Mouse (Mus musculus): ENCODE data around the gene Gm5965. TPM values are rescaled to one million over a fixed set of nuclear protein-coding genes. Genes with fewer than 3 reads are reported as not detected.

Gene Gm5965
- polyA plus RNA-seq, 1 experiment = not detected

DNA sequence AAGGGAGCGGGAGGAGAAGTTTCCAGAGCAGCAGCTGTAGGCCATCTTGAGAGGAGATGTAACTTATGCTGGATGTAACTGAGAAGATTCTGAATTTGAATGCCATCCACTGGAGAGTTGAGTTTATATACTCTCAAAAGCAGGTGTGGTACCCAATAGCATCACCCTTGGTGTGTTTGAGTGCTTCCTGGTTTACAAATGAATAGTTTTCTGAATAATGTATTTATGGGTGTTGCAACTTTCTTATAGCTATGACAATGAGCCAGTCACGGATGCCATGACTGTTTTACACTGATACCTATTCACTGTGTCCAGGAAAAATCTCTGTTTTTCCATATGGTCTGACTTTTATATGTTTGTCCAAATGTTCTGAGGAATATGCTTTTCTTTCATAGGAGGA lies 3.6 kb upstream of the Gm5965 start, which contains the start of gene 2310057N15Rik:
Gene 2310057N15Rik (minus strand): TSS at position 101 of the 400 bp plus-strand sequence.
- no peak for TF ChIP-seq CTCF (IDR thresholded peaks at IDR 0.05; ENCODE audit: extremely low read depth, insufficient read length, insufficient replicate concordance, low read depth, low read length)
- TF ChIP-seq POLR2A (IDR thresholded peaks at IDR 0.05; ENCODE audit: low read depth, low read length) = no peak
- 82% methylated on average over 2 of the region's 2 CpGs for WGBS

DNA sequence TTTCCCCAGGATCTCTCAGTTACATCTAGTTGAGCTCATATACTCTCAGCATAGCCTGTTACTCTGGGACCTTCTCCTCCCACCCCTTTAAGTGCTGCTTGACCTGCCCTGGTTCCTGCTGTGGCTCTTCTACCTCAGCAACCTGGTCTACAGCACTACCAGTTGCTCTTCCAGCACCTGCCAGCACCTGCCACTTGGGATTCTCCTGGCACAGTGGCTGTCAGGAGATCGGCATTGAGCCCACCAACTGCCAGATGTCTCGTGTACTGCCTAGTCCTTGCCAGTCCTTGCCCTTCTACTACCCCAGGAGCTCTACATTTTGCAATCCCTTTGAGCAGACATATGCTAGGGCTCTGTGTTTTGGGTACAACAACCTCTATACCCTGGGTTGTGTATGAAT lies 9.1 kb downstream of the Gm5965 start:
- WGBS = 71% methylated on average over 2 of the region's 2 CpGs
- Histone ChIP-seq H3K4me1 (ENCODE audit: control insufficient read depth, insufficient read depth, insufficient read length, low read length) (no peaks in the 10 kb centered on the region), H3K4me3 (ENCODE audit: low read depth, low read length) (no peak overlapping the region), H3K27me3 (ENCODE audit: control insufficient read depth, insufficient read depth, low read length) (no peaks in the 10 kb centered on the region), H3K27ac (ENCODE audit: insufficient read depth, low read depth, low read length) (no peak overlapping the region), H3K36me3 (ENCODE audit: control insufficient read depth, insufficient read depth, low read length) (no peaks in the 10 kb centered on the region)
- TF ChIP-seq POLR2A (IDR thresholded peaks at IDR 0.05; ENCODE audit: low read depth, low read length) (no peak), CTCF (IDR thresholded peaks at IDR 0.05; ENCODE audit: extremely low read depth, insufficient read length, insufficient replicate concordance, low read depth, low read length) (no peak)

More for the DNA sequence above, 3.6 kb upstream of the Gm5965 start, which contains the start of gene 2310057N15Rik:
- H3K4me3 ChIP-seq (ENCODE audit: low read depth, low read length) = no peak within 1 kb of the TSS
- no peaks in the 10 kb centered on the region for H3K27me3 ChIP-seq (ENCODE audit: control insufficient read depth, insufficient read depth, low read length)
- H3K4me1 ChIP-seq (ENCODE audit: control insufficient read depth, insufficient read depth, insufficient read length, low read length) = no peaks in the 10 kb centered on the region
- no peaks in the 10 kb centered on the region for H3K36me3 ChIP-seq (ENCODE audit: control insufficient read depth, insufficient read depth, low read length)
- no peak within 1 kb of the TSS for H3K27ac ChIP-seq (ENCODE audit: insufficient read depth, low read depth, low read length)

- TF ChIP-seq POLR2A (IDR thresholded peaks at IDR 0.05; ENCODE audit: low read depth, low read length) (no peak), CTCF (IDR thresholded peaks at IDR 0.05; ENCODE audit: extremely low read depth, insufficient read length, insufficient replicate concordance, low read depth, low read length) (no peak)
Measured at GRCm38 (mm10) chr16:88811827-88812226, 34.1 kb downstream of the Gm5965 start, which contains the start of gene Gm20741. Gene Gm20741 (minus strand): TSS chr16:88812220.

DNA sequence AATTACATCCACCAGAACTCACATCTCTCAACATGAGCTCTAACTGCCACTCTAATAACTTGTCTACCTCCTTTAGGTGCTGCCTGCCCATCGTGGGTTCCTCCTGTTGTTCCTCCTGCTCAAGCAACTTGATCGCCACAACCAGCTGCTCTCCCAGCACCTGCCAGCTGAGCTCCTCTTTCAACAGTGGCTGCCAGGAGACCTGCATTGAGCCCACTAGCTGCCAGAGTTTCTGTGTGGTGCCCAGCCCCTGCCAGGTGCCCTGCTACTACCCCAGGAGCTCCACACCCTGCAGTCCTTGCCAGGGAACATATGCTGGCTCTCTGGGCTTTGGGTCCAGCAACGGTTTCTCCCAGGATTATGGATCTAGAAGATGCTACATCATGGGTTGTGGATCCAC lies 42.4 kb downstream of the Gm5965 start, which contains the start of gene Krtap15:
Gene Krtap15 (plus strand): TSS at position 150 of the 400 bp plus-strand sequence.
- Histone ChIP-seq H3K36me3 (ENCODE audit: control insufficient read depth, insufficient read depth, low read length) (no peaks in the 10 kb centered on the region), H3K4me3 (ENCODE audit: low read depth, low read length) (no peak within 1 kb of the TSS), H3K27me3 (ENCODE audit: control insufficient read depth, insufficient read depth, low read length) (no peaks in the 10 kb centered on the region), H3K4me1 (ENCODE audit: control insufficient read depth, insufficient read depth, insufficient read length, low read length) (no peaks in the 10 kb centered on the region), H3K27ac (ENCODE audit: insufficient read depth, low read depth, low read length) (no peak within 1 kb of the TSS)
- no peak for TF ChIP-seq POLR2A (IDR thresholded peaks at IDR 0.05; ENCODE audit: low read depth, low read length)
- no peak for TF ChIP-seq CTCF (IDR thresholded peaks at IDR 0.05; ENCODE audit: extremely low read depth, insufficient read length, insufficient replicate concordance, low read depth, low read length)
- 68% methylated on average over 3 of the region's 3 CpGs for WGBS

More at GRCm38 (mm10) chr16:88811827-88812226, 34.1 kb downstream of the Gm5965 start, which contains the start of gene Gm20741:
- Histone ChIP-seq H3K4me3 (ENCODE audit: low read depth, low read length) (no peak within 1 kb of the TSS), H3K27me3 (ENCODE audit: control insufficient read depth, insufficient read depth, low read length) (no peaks in the 10 kb centered on the region), H3K4me1 (ENCODE audit: control insufficient read depth, insufficient read depth, insufficient read length, low read length) (no peaks in the 10 kb centered on the region), H3K36me3 (ENCODE audit: control insufficient read depth, insufficient read depth, low read length) (no peaks in the 10 kb centered on the region), H3K27ac (ENCODE audit: insufficient read depth, low read depth, low read length) (no peak within 1 kb of the TSS)
- WGBS = 85% methylated on average over 2 of the region's 2 CpGs

GRCm38 (mm10) chr16:88823736-88824135 lies 46.0 kb downstream of the Gm5965 start:
- no peak for TF ChIP-seq POLR2A (IDR thresholded peaks at IDR 0.05; ENCODE audit: low read depth, low read length)
- TF ChIP-seq CTCF (IDR thresholded peaks at IDR 0.05; ENCODE audit: extremely low read depth, insufficient read length, insufficient replicate concordance, low read depth, low read length) = no peak
- no peak overlapping the region for H3K27ac ChIP-seq (ENCODE audit: insufficient read depth, low read depth, low read length)
- no peaks in the 10 kb centered on the region for H3K27me3 ChIP-seq (ENCODE audit: control insufficient read depth, insufficient read depth, low read length)
- H3K4me1 ChIP-seq (ENCODE audit: control insufficient read depth, insufficient read depth, insufficient read length, low read length) = no peaks in the 10 kb centered on the region
- H3K36me3 ChIP-seq (ENCODE audit: control insufficient read depth, insufficient read depth, low read length) = no peaks in the 10 kb centered on the region
- H3K4me3 ChIP-seq (ENCODE audit: low read depth, low read length) = no peak overlapping the region
- 77% methylated on average over 3 of the region's 3 CpGs for WGBS

- TF ChIP-seq CTCF (IDR thresholded peaks at IDR 0.05; ENCODE audit: extremely low read depth, insufficient read length, insufficient replicate concordance, low read depth, low read length) (no peak), POLR2A (IDR thresholded peaks at IDR 0.05; ENCODE audit: low read depth, low read length) (no peak)
- 89% methylated on average over 9 of the region's 9 CpGs for WGBS
- Histone ChIP-seq H3K27ac (ENCODE audit: insufficient read depth, low read depth, low read length) (no peak within 1 kb of the TSS), H3K4me1 (ENCODE audit: control insufficient read depth, insufficient read depth, insufficient read length, low read length) (no peaks in the 10 kb centered on the region), H3K36me3 (ENCODE audit: control insufficient read depth, insufficient read depth, low read length) (no peaks in the 10 kb centered on the region), H3K27me3 (ENCODE audit: control insufficient read depth, insufficient read depth, low read length) (no peaks in the 10 kb centered on the region), H3K4me3 (ENCODE audit: low read depth, low read length) (no peak within 1 kb of the TSS)
Measured at GRCm38 (mm10) chr16:88826095-88826652, 48.5 kb downstream of the Gm5965 start, which contains the start of gene Krtap14. Gene Krtap14 (minus strand): TSS chr16:88826145.

GRCm38 (mm10) chr16:88826978-88827377 lies 49.3 kb downstream of the Gm5965 start:
- H3K4me1 ChIP-seq (ENCODE audit: control insufficient read depth, insufficient read depth, insufficient read length, low read length) = no peaks in the 10 kb centered on the region
- H3K36me3 ChIP-seq (ENCODE audit: control insufficient read depth, insufficient read depth, low read length) = no peaks in the 10 kb centered on the region
- H3K27me3 ChIP-seq (ENCODE audit: control insufficient read depth, insufficient read depth, low read length) = no peaks in the 10 kb centered on the region
- no peak overlapping the region for H3K27ac ChIP-seq (ENCODE audit: insufficient read depth, low read depth, low read length)
- H3K4me3 ChIP-seq (ENCODE audit: low read depth, low read length) = no peak overlapping the region
- TF ChIP-seq CTCF (IDR thresholded peaks at IDR 0.05; ENCODE audit: extremely low read depth, insufficient read length, insufficient replicate concordance, low read depth, low read length) = no peak
- no peak for TF ChIP-seq POLR2A (IDR thresholded peaks at IDR 0.05; ENCODE audit: low read depth, low read length)
- 83% methylated on average over 3 of the region's 3 CpGs for WGBS

Other genes starting within 250 kb of the Gm5965 start
- 0.39 and 0.55 TPM in 2 replicates for gene Cldn8, start 214.7 kb upstream of the Gm5965 start, polyA plus RNA-seq (2012; rRNA removed)
- gene Krtap24-1, start 165.6 kb upstream of the Gm5965 start, polyA plus RNA-seq (2012; rRNA removed) = not detected in 2 replicates
- not detected in 2 replicates for gene 2310079G19Rik, start 150.2 kb upstream of the Gm5965 start, polyA plus RNA-seq (2012; rRNA removed)
- not detected in 2 replicates for gene Krtap26-1, start 130.1 kb upstream of the Gm5965 start, polyA plus RNA-seq (2012; rRNA removed)
- not detected in 2 replicates for gene Krtap27-1, start 106.2 kb upstream of the Gm5965 start, polyA plus RNA-seq (2012; rRNA removed)
- gene 2310061N02Rik, start 69.9 kb upstream of the Gm5965 start, polyA plus RNA-seq (2012; rRNA removed) = not detected in 2 replicates
- gene Krtap13-1, start 49.0 kb upstream of the Gm5965 start, polyA plus RNA-seq (2012; rRNA removed) = not detected in 2 replicates
- gene Krtap13, start 26.3 kb upstream of the Gm5965 start, polyA plus RNA-seq (2012; rRNA removed) = not detected in 2 replicates
- not detected in 2 replicates for gene 2310034C09Rik, start 19.0 kb upstream of the Gm5965 start, polyA plus RNA-seq (2012; rRNA removed)
- gene 2310057N15Rik, start 3.7 kb upstream of the Gm5965 start, polyA plus RNA-seq (2012; rRNA removed) = not detected in 2 replicates
- not detected in 2 replicates for gene Gm20741, start 34.3 kb downstream of the Gm5965 start, polyA plus RNA-seq (2012; rRNA removed)
- gene Krtap15, start 42.3 kb downstream of the Gm5965 start, polyA plus RNA-seq (2012; rRNA removed) = not detected in 2 replicates
- not detected in 2 replicates for gene Krtap14, start 48.2 kb downstream of the Gm5965 start, polyA plus RNA-seq (2012; rRNA removed)
- gene Krtap19-1, start 91.5 kb downstream of the Gm5965 start, polyA plus RNA-seq (2012; rRNA removed) = not detected in 2 replicates
- gene Krtap19-2, start 96.4 kb downstream of the Gm5965 start, polyA plus RNA-seq (2012; rRNA removed) = not detected in 2 replicates
- not detected in 2 replicates for gene Krtap19-3, start 100.1 kb downstream of the Gm5965 start, polyA plus RNA-seq (2012; rRNA removed)
- gene Krtap19-4, start 107.2 kb downstream of the Gm5965 start, polyA plus RNA-seq (2012; rRNA removed) = not detected in 2 replicates
- gene Krtap19-5, start 118.6 kb downstream of the Gm5965 start, polyA plus RNA-seq (2012; rRNA removed) = not detected in 2 replicates
- not detected in 2 replicates for gene Krtap19-9b, start 154.4 kb downstream of the Gm5965 start, polyA plus RNA-seq (2012; rRNA removed)
- gene Krtap16-3, start 185.0 kb downstream of the Gm5965 start, polyA plus RNA-seq (2012; rRNA removed) = not detected in 2 replicates
- gene Krtap22-2, start 232.9 kb downstream of the Gm5965 start, polyA plus RNA-seq (2012; rRNA removed) = not detected in 2 replicates
- gene Gm10229, start 237.4 kb downstream of the Gm5965 start, polyA plus RNA-seq (2012; rRNA removed) = not detected in 2 replicates